Mouse (Mus musculus) heart, postnatal 0 days (tissue): Measurements from ENCODE around the gene Slpi.

Source experiments
- CTCF ChIP-seq: IDR thresholded peaks from 2 replicates; pipeline ENCODE4 v1.5.1; 2016; ENCODE audit warnings: antibody characterized with exemption, control low read depth, low read depth
- EP300 ChIP-seq: IDR thresholded peaks from 2 replicates; pipeline ENCODE4 v1.6.1; 2016; ENCODE audit warnings: antibody characterized with exemption, low read depth

DNA sequence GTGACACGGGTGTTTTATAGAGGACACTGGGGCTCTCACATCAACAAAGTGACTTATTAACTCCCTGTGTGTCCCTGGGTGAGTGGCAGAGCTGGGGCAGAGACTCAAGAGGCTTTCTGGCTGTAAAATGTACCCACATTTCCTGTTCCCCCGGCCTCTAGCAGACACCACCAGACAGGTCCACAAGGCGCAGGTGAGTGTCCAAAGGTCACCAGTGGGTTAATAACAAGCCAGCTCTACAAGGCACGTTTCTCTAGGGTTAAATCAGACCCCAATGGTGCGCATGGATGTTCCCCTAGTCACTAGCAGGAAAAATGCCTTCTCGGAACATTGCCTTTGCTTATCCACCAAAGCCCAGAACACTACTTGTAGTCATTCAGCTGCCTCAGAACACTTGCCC, 48.8 kb upstream of the Slpi start:
- no peak for TF ChIP-seq CTCF
- TF ChIP-seq EP300 = no peak
